In the genomic region with DNA sequence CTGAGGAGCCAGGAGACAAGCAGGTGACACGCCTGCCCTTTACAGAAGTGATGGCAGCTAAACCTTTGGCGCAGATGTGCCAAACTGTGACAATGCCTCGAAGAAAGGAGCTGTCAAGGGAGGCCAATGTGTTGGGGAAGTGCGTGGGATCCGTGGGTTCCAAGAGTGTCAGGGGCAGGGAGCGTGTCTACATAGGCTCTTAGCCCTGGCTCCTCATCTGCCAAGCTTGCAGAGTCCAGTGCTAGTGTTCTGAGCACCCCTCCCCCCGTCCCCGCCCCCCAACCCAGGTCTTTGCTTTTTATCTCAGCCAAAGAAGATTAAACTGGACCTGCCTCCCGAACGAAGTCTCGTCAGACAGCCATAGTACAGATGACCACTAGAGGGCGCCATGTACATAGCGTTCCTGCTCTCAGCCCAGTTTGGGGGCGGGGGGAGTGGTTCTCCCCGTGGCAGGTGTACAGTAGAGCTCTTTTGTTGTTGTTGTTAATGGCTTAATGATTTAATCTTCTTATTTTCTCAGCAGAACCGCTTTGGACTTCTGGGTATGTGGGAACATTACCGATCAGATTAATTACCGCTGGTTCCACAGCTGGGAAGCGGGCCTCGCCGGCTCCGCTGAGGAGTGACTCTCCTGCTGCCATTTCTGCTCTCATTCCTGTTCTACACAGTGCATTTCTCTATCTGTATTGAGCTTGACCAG, we compare ENCODE assay signal across 9 mouse cellular contexts. TPM values are rescaled to one million over a fixed set of nuclear protein-coding genes. Genes with fewer than 3 reads are reported as not detected.
DNase-seq lines count a peak whose midpoint lies in the region; ATAC-seq and TF ChIP-seq lines count a peak whose summit lies in the region.
"Had no signal": no experiment of that assay in that cellular context is flagged by ENCODE, and none has a peak within 500 bp of the region (broad histone marks: within the 10 kb centered on the region; RNA-seq: fewer than 3 reads in every experiment).

No protein-coding gene starts in this region.

- WGBS in forebrain, postnatal 0 days = 16% methylated on average over 22 of the region's 22 CpGs
- 18% methylated on average over 22 of the region's 22 CpGs for WGBS in hindbrain, embryonic 15.5 days

- peak overlapping the region; percentile 50 for H3K4me2 ChIP-seq in forebrain, postnatal 0 days (ENCODE audit: low read depth)
- peak overlapping the region; percentile 49 for H3K4me2 ChIP-seq in hindbrain, embryonic 15.5 days
- H3K4me2 ChIP-seq: limb, embryonic 13.5 days had no signal

- H3K9me3 ChIP-seq in forebrain, postnatal 0 days (ENCODE audit: low read length) = no peaks in the 10 kb centered on the region
- no peaks in the 10 kb centered on the region for H3K9me3 ChIP-seq in hindbrain, embryonic 15.5 days
- H3K9me3 ChIP-seq: limb, embryonic 13.5 days had no signal

- H3K4me1 ChIP-seq in forebrain, postnatal 0 days (ENCODE audit: insufficient read depth) = peaks cover 9% of the 10 kb centered on the region; the same call in 1 of the 2 replicates
- peaks cover 33% of the 10 kb centered on the region for H3K4me1 ChIP-seq in hindbrain, embryonic 15.5 days (replicated peaks)

- 0 out of 2 replicates have a peak overlapping the region, but pooled peaks have one; percentile 29 for H3K9ac ChIP-seq in forebrain, postnatal 0 days
- peak overlapping the region; percentile 24; the same call in 1 of the 2 replicates for H3K9ac ChIP-seq in hindbrain, embryonic 15.5 days
- H3K9ac ChIP-seq: limb, embryonic 13.5 days had no signal

- DNase-seq in Muller cell, postnatal 12 days (ENCODE audit: inconsistent ontology term) = peak; percentile 73
- peak; percentile 80 to 81 for DNase-seq in cerebellum, adult 18-20 months
- DNase-seq in forebrain, postnatal 0 days = peak; percentile 94
- peak; percentile 80 to 85 for DNase-seq in left cerebral cortex, adult 18-20 months (ENCODE audit: low spot score in 2 of 2)
- DNase-seq in right cerebral cortex, postnatal 10 days (ENCODE audit: low spot score in 2 of 2) = peak; percentile 86 to 91
- peak; percentile 38 for DNase-seq in urinary bladder, postnatal 10 days (ENCODE audit: low spot score)

- ATAC-seq in forebrain, postnatal 0 days = peak; percentile 81
- ATAC-seq in hindbrain, embryonic 15.5 days (ENCODE audit: low FRiP score, low read depth) = peak; percentile 84
- peak; percentile 56 for ATAC-seq in megakaryocyte progenitor cell, adult 5-6 weeks (replicated peaks; ENCODE audit: poor library complexity)

- no peaks in the 10 kb centered on the region; the same call in 1 of the 2 replicates for H3K27me3 ChIP-seq in forebrain, postnatal 0 days (ENCODE audit: insufficient read depth, low read length)
- 0 out of 2 replicates have a peak, but pooled peaks cover 4% of the 10 kb centered on the region for H3K27me3 ChIP-seq in hindbrain, embryonic 15.5 days

- peak overlapping the region; percentile 24 for H3K4me3 ChIP-seq in forebrain, postnatal 0 days (ENCODE audit: low read depth, low read length)
- peak overlapping the region; percentile 18 for H3K4me3 ChIP-seq in hindbrain, embryonic 15.5 days
- H3K4me3 ChIP-seq: limb, embryonic 13.5 days had no signal

- H3K27ac ChIP-seq in forebrain, postnatal 0 days (ENCODE audit: low read depth, low read length) = peak overlapping the region; percentile 35; the same call in 1 of the 2 replicates
- H3K27ac ChIP-seq in hindbrain, embryonic 15.5 days (replicated peaks) = peak overlapping the region; percentile 77
- H3K27ac ChIP-seq: limb, embryonic 13.5 days had no signal

- H3K36me3 ChIP-seq in forebrain, postnatal 0 days (ENCODE audit: insufficient read depth) = no peaks in the 10 kb centered on the region
- no peaks in the 10 kb centered on the region for H3K36me3 ChIP-seq in hindbrain, embryonic 15.5 days
- H3K36me3 ChIP-seq: limb, embryonic 13.5 days had no signal

- TF ChIP-seq CTCF in forebrain, postnatal 0 days (IDR thresholded peaks at IDR 0.05; ENCODE audit: low read depth) = peak; percentile 96

RNA-seq across cellular contexts. Expression of a gene that starts 28.4 kb away (rescaled TPM):
- 3.8 and 9.4 TPM in 2 replicates for total RNA-seq in forebrain, postnatal 0 days (2014; rRNA removed)
- 2.7 and 4.3 TPM in 2 replicates for polyA plus RNA-seq in forebrain, postnatal 0 days (2015; fragmentation: Nextera tagmentation; extraction: Ambion mirVana)
- 3.7 and 5.5 TPM in 2 replicates for polyA plus RNA-seq in hindbrain, embryonic 15.5 days (2015; fragmentation: Nextera tagmentation; extraction: Ambion mirVana)
- 10 to 100 TPM; 14.7 to 24.5 TPM for total RNA-seq in left cerebral cortex, adult 18-20 months (2021)
- total RNA-seq in megakaryocyte progenitor cell, adult 5-6 weeks (2015) = 3.8 and 4.6 TPM in 2 replicates
- 0.33 and 1.5 TPM in 2 replicates for total RNA-seq in megakaryocyte progenitor cell, adult 5-6 weeks (2017)

Comparison
In these comparisons a context has a peak if more than half of its experiments do, and no peak if none do; other contexts are left out.
1. Peak in every context shown above with its lines: DNase-seq, ATAC-seq, H3K4me3 ChIP-seq and H3K27ac ChIP-seq.
2. DNase-seq: peak in every context shown above with its lines; median percentile 94 in forebrain, postnatal 0 days; 88 in right cerebral cortex, postnatal 10 days; 82 in left cerebral cortex, adult 18-20 months; 80 in cerebellum, adult 18-20 months; 73 in Muller cell, postnatal 12 days; 38 in urinary bladder, postnatal 10 days.